Mouse (Mus musculus) CD4-positive, CD25-positive, alpha-beta regulatory T cell, adult 9 weeks (primary cell): ENCODE results near the gene Gm37596. TPM values are rescaled to one million over a fixed set of nuclear protein-coding genes. Genes with fewer than 3 reads are reported as not detected.

Source experiments
- polyA plus RNA-seq: library from polyadenylated mRNA; unstranded; fragments of 100-300 nt; shearing (Covaris generic); gene quantifications from one replicate; pipeline ENCODE4 v1.2.1, GENCODE M21; 2017

Gene Gm37596
- not detected for polyA plus RNA-seq

DNA sequence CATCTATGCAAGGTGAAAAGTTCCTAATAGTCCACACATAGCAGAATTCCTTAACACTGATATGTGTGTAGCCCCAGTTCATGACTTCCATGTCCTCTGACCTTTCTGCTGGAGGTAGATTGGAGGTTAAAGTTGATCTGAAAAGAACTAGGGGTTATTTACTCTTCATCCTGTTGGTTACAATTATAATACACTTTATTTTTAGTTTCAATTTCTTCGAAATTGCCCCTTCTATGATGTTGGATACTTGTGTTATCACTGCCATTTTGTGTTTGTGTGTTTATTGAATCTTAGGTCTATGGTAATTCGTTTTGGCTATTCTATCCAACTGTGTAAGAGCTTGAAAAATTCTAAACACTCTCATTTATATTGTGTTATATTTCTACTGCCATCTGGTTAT lies at the start of gene Gm37596:
TSS of gene Gm37596 (minus strand) at position 101 of the 400 bp plus-strand sequence.

DNA sequence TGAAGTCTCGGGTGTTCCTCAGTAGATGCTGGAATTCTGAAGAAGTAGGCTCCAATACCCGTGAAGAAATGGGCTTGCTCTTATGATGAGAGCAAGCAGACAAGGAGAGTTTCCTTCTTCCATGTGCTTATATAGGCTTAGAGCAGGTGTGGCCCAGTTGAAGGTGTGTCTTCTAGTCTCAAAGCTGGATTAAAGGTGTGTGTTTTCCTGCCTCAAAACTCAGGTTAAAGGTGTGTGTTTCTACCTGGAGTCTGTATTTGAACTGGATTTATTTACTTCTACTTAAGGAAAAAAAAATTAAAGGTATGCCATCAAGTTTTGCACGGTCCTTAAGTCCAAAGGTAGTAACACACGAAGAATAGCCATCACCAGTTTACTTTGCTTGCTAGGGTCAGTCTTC lies 16.7 kb downstream of the Gm37596 start, which contains the start of gene Tdpoz1:
TSS of gene Tdpoz1 (minus strand) at position 101 of the 400 bp plus-strand sequence.

DNA sequence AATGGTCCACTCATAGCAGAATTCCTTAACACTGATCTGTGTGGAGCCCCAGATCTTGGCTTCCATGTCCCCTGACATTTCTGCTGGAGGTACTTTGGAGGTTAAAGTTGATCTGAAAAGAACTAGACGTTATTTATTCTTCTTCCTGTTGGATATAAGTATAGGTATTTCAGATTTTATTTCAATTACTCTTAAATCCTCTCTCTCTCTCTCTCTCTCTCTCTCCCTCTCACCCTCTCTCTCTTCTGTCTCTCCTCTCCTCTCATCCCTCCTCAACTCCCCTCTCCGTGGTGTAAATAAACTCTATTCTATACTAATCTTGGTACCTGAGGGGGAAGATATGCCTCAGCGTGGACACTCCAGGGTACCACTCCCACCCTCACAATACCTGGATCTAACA lies 40.3 kb downstream of the Gm37596 start, which contains the start of gene Tdpoz2:
TSS of gene Tdpoz2 (minus strand) at position 101 of the 400 bp plus-strand sequence.

Other genes with a start within 250 kb of the Gm37596 start
- not detected for gene Tchhl1, start 224.3 kb downstream of the Gm37596 start, polyA plus RNA-seq
- gene S100a11, start 172.6 kb downstream of the Gm37596 start, polyA plus RNA-seq = 715 TPM
- 1,126 TPM for gene S100a10, start 138.0 kb downstream of the Gm37596 start, polyA plus RNA-seq
- not detected for gene Tdpoz2, start 40.4 kb downstream of the Gm37596 start, polyA plus RNA-seq
- gene Tdpoz1, start 16.8 kb downstream of the Gm37596 start, polyA plus RNA-seq = not detected
- not detected for gene Gm5773, start 79.9 kb upstream of the Gm37596 start, polyA plus RNA-seq
- gene Tdpoz4, start 103.3 kb upstream of the Gm37596 start, polyA plus RNA-seq = not detected
- gene Tdpoz3, start 132.9 kb upstream of the Gm37596 start, polyA plus RNA-seq = not detected